ENCODE assay signal across 28 mouse cellular contexts in genomic region chr15:100739442-100739841, GRCm38 (mm10). TPM values are rescaled to one million over a fixed set of nuclear protein-coding genes. Genes with fewer than 3 reads are reported as not detected.
DNase-seq lines count a peak whose midpoint lies in the region; ATAC-seq and TF ChIP-seq lines count a peak whose summit lies in the region.
"Had no signal": no experiment of that assay in that cellular context is flagged by ENCODE, and none has a peak within 500 bp of the region (broad histone marks: within the 10 kb centered on the region; RNA-seq: fewer than 3 reads in every experiment).

No protein-coding gene starts in this region.

- H3K4me3 ChIP-seq in heart, adult 2 months: no peak overlapping the region
- no peak overlapping the region for H3K4me3 ChIP-seq in liver, embryonic 13.5 days (replicated peaks)
- H3K4me3 ChIP-seq in liver, embryonic 11.5 days (ENCODE audit: low read depth, low read length): no peak overlapping the region
- H3K4me3 ChIP-seq in MEL (ENCODE audit: control insufficient read depth in 1 of 2, insufficient read depth in 1 of 2, low read depth in 2 of 2, low read length in 2 of 2) (no peak overlapping the region), myocyte (no peak overlapping the region)
- H3K4me3 ChIP-seq: embryonic facial prominence, embryonic 10.5 days; embryonic facial prominence, embryonic 13.5 days; forebrain, embryonic 12.5 days; heart, embryonic 12.5 days; heart, embryonic 15.5 days; hindbrain, embryonic 10.5 days; hindbrain, embryonic 13.5 days had no signal

- no peak for TF ChIP-seq POLR2A in heart, adult 2 months (IDR thresholded peaks at IDR 0.05; ENCODE audit: insufficient read depth, low read depth, low read length)
- TF ChIP-seq POLR2A in MEL (IDR thresholded peaks at IDR 0.05; ENCODE audit: control insufficient read depth in 1 of 2, insufficient read depth in 1 of 2, low read depth in 1 of 2, low read length in 2 of 2, poor library complexity in 1 of 2) (no peak), myocyte (IDR thresholded peaks at IDR 0.05; ENCODE audit: insufficient read length, low read depth) (no peak)

- DNase-seq in heart, adult 11 months: peak; percentile 79
- no peak for DNase-seq in heart, adult 2 months
- DNase-seq in liver, embryonic 13.5 days: no peak
- DNase-seq in liver, embryonic 11.5 days (ENCODE audit: low spot score): no peak
- no peak for DNase-seq in MEL (ENCODE audit: low read depth, low spot score)
- DNase-seq in cerebellum, adult 9-10 months: no peak
- DNase-seq: adrenal gland, adult 2 months; adrenal gland, postnatal 36 days; B cell, adult 2 months; cerebellum, adult 18-20 months; cerebellum, adult 9-11 months; cerebellum, postnatal 36 days; embryo, embryonic 11 days; gastrocnemius, postnatal 10 days; gastrocnemius, postnatal 36 days; heart, postnatal 10 days; heart, postnatal 36 days had no signal

- no peaks in the 10 kb centered on the region for H3K79me2 ChIP-seq in heart, adult 2 months (replicated peaks; ENCODE audit: control insufficient read depth, insufficient read depth, low read length)
- H3K79me2 ChIP-seq in MEL (ENCODE audit: control insufficient read depth, insufficient read depth, low read length, poor library complexity): no peaks in the 10 kb centered on the region
- H3K79me2 ChIP-seq in myocyte (ENCODE audit: control insufficient read depth, insufficient read depth): no peaks in the 10 kb centered on the region

- H3K27ac ChIP-seq in heart, adult 2 months: no peak overlapping the region
- H3K27ac ChIP-seq in liver, embryonic 13.5 days: peak overlapping the region; percentile 81; the same call in 1 of the 2 replicates
- no peak overlapping the region for H3K27ac ChIP-seq in liver, embryonic 11.5 days (ENCODE audit: low read depth, low read length)
- H3K27ac ChIP-seq in MEL (ENCODE audit: control insufficient read depth, low read depth, low read length): no peak overlapping the region
- H3K27ac ChIP-seq: embryonic facial prominence, embryonic 10.5 days; embryonic facial prominence, embryonic 13.5 days; forebrain, embryonic 12.5 days; heart, embryonic 15.5 days; hindbrain, embryonic 10.5 days; hindbrain, embryonic 13.5 days had no signal

- no peaks in the 10 kb centered on the region for H3K27me3 ChIP-seq in heart, adult 2 months (ENCODE audit: control insufficient read depth, insufficient read depth, low read length)
- no peaks in the 10 kb centered on the region for H3K27me3 ChIP-seq in liver, embryonic 13.5 days
- no peaks in the 10 kb centered on the region for H3K27me3 ChIP-seq in liver, embryonic 11.5 days (replicated peaks; ENCODE audit: control insufficient read depth, insufficient read depth, low read length)
- no peaks in the 10 kb centered on the region for H3K27me3 ChIP-seq in MEL (ENCODE audit: control insufficient read depth in 1 of 2, insufficient read depth in 2 of 2, low read length in 2 of 2)
- no peaks in the 10 kb centered on the region for H3K27me3 ChIP-seq in myocyte (ENCODE audit: control insufficient read depth, insufficient read depth, insufficient read length)
- H3K27me3 ChIP-seq: embryonic facial prominence, embryonic 13.5 days; heart, embryonic 12.5 days; heart, embryonic 15.5 days had no signal

- H3K9ac ChIP-seq in heart, adult 2 months (ENCODE audit: low read depth, low read length): no peak overlapping the region
- no peak overlapping the region for H3K9ac ChIP-seq in liver, embryonic 13.5 days
- no peak overlapping the region for H3K9ac ChIP-seq in liver, embryonic 11.5 days (ENCODE audit: low read depth, low read length)
- no peak overlapping the region for H3K9ac ChIP-seq in MEL (ENCODE audit: control insufficient read depth, low read depth, low read length, poor library complexity, severe bottlenecking)
- H3K9ac ChIP-seq: embryonic facial prominence, embryonic 13.5 days; forebrain, embryonic 12.5 days; heart, embryonic 12.5 days; heart, embryonic 15.5 days; hindbrain, embryonic 13.5 days had no signal

- no peak for TF ChIP-seq EP300 in heart, adult 2 months (IDR thresholded peaks at IDR 0.05; ENCODE audit: insufficient read depth, low read depth, low read length)
- no peak for TF ChIP-seq EP300 in MEL (IDR thresholded peaks at IDR 0.05; ENCODE audit: low read depth in 1 of 2, low read length in 2 of 2)

- H3ac ChIP-seq in myocyte (ENCODE audit: control insufficient read depth, insufficient read length): no peak overlapping the region

- no peak for TF ChIP-seq CTCF in heart, adult 2 months (IDR thresholded peaks at IDR 0.05)
- no peak for TF ChIP-seq CTCF in MEL (IDR thresholded peaks at IDR 0.05 in 2 of 3, conservative IDR thresholded peaks at IDR 0.05 in 1 of 3; ENCODE audit: control insufficient read depth in 1 of 3, insufficient read depth in 1 of 3, low read depth in 2 of 3, low read length in 3 of 3, poor library complexity in 1 of 3, severe bottlenecking in 1 of 3)

- no peak for TF ChIP-seq RAD21 in MEL (IDR thresholded peaks at IDR 0.05; ENCODE audit: low read depth, low read length)

- WGBS in heart, adult 2 months: 85% methylated on average over 6 of the region's 6 CpGs
- 81% methylated on average over 6 of the region's 6 CpGs for WGBS in liver, embryonic 13.5 days (ENCODE audit: insufficient replicate concordance)
- 84% methylated on average over 6 of the region's 6 CpGs for WGBS in liver, embryonic 11.5 days

- ATAC-seq in liver, embryonic 13.5 days (ENCODE audit: low read depth): no peak
- no peak for ATAC-seq in liver, embryonic 11.5 days (replicated peaks; ENCODE audit: low FRiP score)
- ATAC-seq: forebrain, embryonic 16.5 days; hindbrain, embryonic 16.5 days had no signal

- no peak overlapping the region for H3K4me2 ChIP-seq in liver, embryonic 13.5 days
- H3K4me2 ChIP-seq in liver, embryonic 11.5 days: no peak overlapping the region
- no peak overlapping the region for H3K4me2 ChIP-seq in myocyte (ENCODE audit: low read depth)
- H3K4me2 ChIP-seq: embryonic facial prominence, embryonic 13.5 days; forebrain, embryonic 12.5 days; heart, embryonic 12.5 days; heart, embryonic 15.5 days; hindbrain, embryonic 13.5 days had no signal

- no peaks in the 10 kb centered on the region for H3K4me1 ChIP-seq in heart, adult 2 months (ENCODE audit: control insufficient read depth, insufficient read depth, low read length)
- H3K4me1 ChIP-seq in liver, embryonic 13.5 days (replicated peaks): peaks cover 41% of the 10 kb centered on the region
- H3K4me1 ChIP-seq in liver, embryonic 11.5 days (replicated peaks; ENCODE audit: control insufficient read depth, insufficient read depth, low read length): peaks cover 9% of the 10 kb centered on the region
- H3K4me1 ChIP-seq in MEL (ENCODE audit: control insufficient read depth in 1 of 2, insufficient read depth in 2 of 2, low read length in 2 of 2): peaks cover 28 to 43% of the 10 kb centered on the region in 2 experiments
- H3K4me1 ChIP-seq: embryonic facial prominence, embryonic 10.5 days; embryonic facial prominence, embryonic 13.5 days; forebrain, embryonic 12.5 days; heart, embryonic 15.5 days; hindbrain, embryonic 10.5 days; hindbrain, embryonic 13.5 days had no signal

- H3K36me3 ChIP-seq in heart, adult 2 months (ENCODE audit: control insufficient read depth, insufficient read depth, low read length): no peaks in the 10 kb centered on the region
- H3K36me3 ChIP-seq in liver, embryonic 13.5 days: no peaks in the 10 kb centered on the region
- no peaks in the 10 kb centered on the region for H3K36me3 ChIP-seq in liver, embryonic 11.5 days (ENCODE audit: control insufficient read depth, insufficient read depth, low read length)
- H3K36me3 ChIP-seq in MEL (ENCODE audit: control insufficient read depth in 1 of 2, insufficient read depth in 2 of 2, low read length in 2 of 2) (peaks cover 0 to 28% of the 10 kb centered on the region in 2 experiments; a peak in 2 of 4 replicates), myocyte (ENCODE audit: control insufficient read depth, insufficient read depth) (no peaks in the 10 kb centered on the region)
- H3K36me3 ChIP-seq: embryonic facial prominence, embryonic 10.5 days; embryonic facial prominence, embryonic 13.5 days; forebrain, embryonic 12.5 days; G1E; heart, embryonic 12.5 days; heart, embryonic 15.5 days; hindbrain, embryonic 10.5 days; hindbrain, embryonic 13.5 days had no signal

- H3K9me3 ChIP-seq in liver, embryonic 13.5 days (replicated peaks): no peaks in the 10 kb centered on the region
- H3K9me3 ChIP-seq in liver, embryonic 11.5 days (ENCODE audit: control insufficient read depth, low read length): no peaks in the 10 kb centered on the region
- H3K9me3 ChIP-seq in MEL (replicated peaks; ENCODE audit: insufficient read depth, low read length): no peaks in the 10 kb centered on the region
- H3K9me3 ChIP-seq: embryonic facial prominence, embryonic 10.5 days; embryonic facial prominence, embryonic 13.5 days; forebrain, embryonic 12.5 days; heart, embryonic 12.5 days; heart, embryonic 15.5 days; hindbrain, embryonic 10.5 days; hindbrain, embryonic 13.5 days had no signal

- intact Hi-C loops in heart, adult 2 months (cut with DNase I): no loop called here

RNA-seq across cellular contexts. Expression of gene Galnt6, which starts 10.3 kb away (rescaled TPM):
- total RNA-seq in heart, adult 2 months (2021): under 1 TPM; 0.65 to 0.89 TPM
- 0.70 and 0.78 TPM in 2 replicates for polyA plus RNA-seq in heart, adult 2 months (2012; rRNA removed)
- polyA plus RNA-seq in liver, embryonic 13.5 days (2015; fragmentation: Nextera tagmentation; extraction: Ambion mirVana): 1.1 and 1.3 TPM in 2 replicates
- 1.2 and 1.6 TPM in 2 replicates for polyA plus RNA-seq in liver, embryonic 11.5 days (2014; fragmentation: Nextera tagmentation; extraction: Ambion mirVana)
- 17.0 and 17.5 TPM in 2 replicates for total RNA-seq in MEL (2012; rRNA removed)
- polyA plus RNA-seq in MEL (2012; ENCODE audit: insufficient read depth in 1 of 2, insufficient read length in 2 of 2, low read depth in 1 of 2, low replicate concordance in 2 of 2, missing spikeins in 1 of 2) (10 to 100 TPM in 1 of 2 experiments, not detected in 1; 16.1 TPM), myocyte (2012; fragmentation: generic; extraction: Trizol) (26.0 TPM)

RNA-seq across cellular contexts. Expression of gene Slc4a8, which starts 22.1 kb away (rescaled TPM):
- total RNA-seq in heart, adult 2 months (2021): 1 to 10 TPM; 2.8 to 4.1 TPM
- polyA plus RNA-seq in heart, adult 2 months (2012; rRNA removed): 0.96 and 1.5 TPM in 2 replicates
- 0.34 and 0.51 TPM in 2 replicates for polyA plus RNA-seq in liver, embryonic 13.5 days (2015; fragmentation: Nextera tagmentation; extraction: Ambion mirVana)
- polyA plus RNA-seq in liver, embryonic 11.5 days (2014; fragmentation: Nextera tagmentation; extraction: Ambion mirVana): 1.5 TPM in 2 replicates
- total RNA-seq in MEL (2012; rRNA removed): 0.35 and 0.72 TPM in 2 replicates
- polyA plus RNA-seq in MEL (2012; ENCODE audit: insufficient read depth in 1 of 2, insufficient read length in 2 of 2, low read depth in 1 of 2, low replicate concordance in 2 of 2, missing spikeins in 1 of 2) (1 to 10 TPM in 1 of 2 experiments, not detected in 1; 2.5 TPM), myocyte (2012; fragmentation: generic; extraction: Trizol) (13.3 TPM)
- polyA plus RNA-seq: G1E had no signal

RNA-seq across cellular contexts. Expression of gene Cela1, which starts 51.7 kb away (rescaled TPM):
- 1 to 10 TPM in 1 of 2 experiments, under 1 TPM in 1; 0.78 to 1.0 TPM for total RNA-seq in heart, adult 2 months (2021)
- polyA plus RNA-seq in heart, adult 2 months (2012; rRNA removed): 1.3 and 1.7 TPM in 2 replicates
- polyA plus RNA-seq in liver, embryonic 13.5 days (2015; fragmentation: Nextera tagmentation; extraction: Ambion mirVana): 8.2 and 11.8 TPM in 2 replicates
- polyA plus RNA-seq in liver, embryonic 11.5 days (2014; fragmentation: Nextera tagmentation; extraction: Ambion mirVana): 10.5 and 13.7 TPM in 2 replicates
- 42.2 and 60.3 TPM in 2 replicates for total RNA-seq in MEL (2012; rRNA removed)
- polyA plus RNA-seq in MEL (2012; ENCODE audit: insufficient read depth in 1 of 2, insufficient read length in 2 of 2, low read depth in 1 of 2, low replicate concordance in 2 of 2, missing spikeins in 1 of 2): 10 to 100 TPM in 1 of 2 experiments, not detected in 1; 51.4 TPM
- polyA plus RNA-seq in myocyte (2012; fragmentation: generic; extraction: Trizol): 23.5 TPM
- total RNA-seq: gastrocnemius, postnatal 36 days had no signal
- polyA plus RNA-seq: forebrain, embryonic 12.5 days had no signal
